Mouse (Mus musculus): ENCODE measurements around the gene Krt24. TPM values are rescaled to one million over a fixed set of nuclear protein-coding genes. Genes with fewer than 3 reads are reported as not detected.

The Krt24 gene
- polyA plus RNA-seq (2015; fragmentation: Nextera tagmentation; extraction: Ambion mirVana), result not detected in 2 replicates

- H3K4me2 ChIP-seq (ENCODE audit: low read depth, low read length), result no peak within 1 kb of the TSS
- no peak within 1 kb of the TSS for H3K27ac ChIP-seq (ENCODE audit: low read length)
- no peak within 1 kb of the TSS for H3K9ac ChIP-seq (ENCODE audit: low read depth, low read length)
- no peaks in the 10 kb centered on the region for H3K9me3 ChIP-seq (ENCODE audit: control insufficient read depth, low read length)
- no peaks in the 10 kb centered on the region for H3K4me1 ChIP-seq (ENCODE audit: control insufficient read depth, insufficient read depth, low read length)
- no peaks in the 10 kb centered on the region for H3K36me3 ChIP-seq (ENCODE audit: control insufficient read depth, insufficient read depth, low read length)
- no peak within 1 kb of the TSS for H3K4me3 ChIP-seq (ENCODE audit: low read length)
- H3K27me3 ChIP-seq (replicated peaks; ENCODE audit: control insufficient read depth, insufficient read depth, low read length), result no peaks in the 10 kb centered on the region
- 43% methylated on average over 11 of the region's 11 CpGs for WGBS
- ATAC-seq, result no peak
Measured at GRCm38 (mm10) chr11:99284833-99285312, at the start of gene Krt24. TSS of gene Krt24 (minus strand) at chr11:99285262.

GRCm38 (mm10) chr11:99333426-99333825 lies 48.4 kb upstream of the Krt24 start:
- H3K4me3 ChIP-seq (ENCODE audit: low read length), result no peak overlapping the region
- H3K9ac ChIP-seq (ENCODE audit: low read depth, low read length), result no peak overlapping the region
- H3K27ac ChIP-seq (ENCODE audit: low read length), result no peak overlapping the region
- ATAC-seq, result no peak
- H3K4me1 ChIP-seq (ENCODE audit: control insufficient read depth, insufficient read depth, low read length), result no peaks in the 10 kb centered on the region
- H3K36me3 ChIP-seq (ENCODE audit: control insufficient read depth, insufficient read depth, low read length), result no peaks in the 10 kb centered on the region
- WGBS, result 48% methylated on average over 13 of the region's 13 CpGs
- no peaks in the 10 kb centered on the region for H3K9me3 ChIP-seq (ENCODE audit: control insufficient read depth, low read length)
- no peak overlapping the region for H3K4me2 ChIP-seq (ENCODE audit: low read depth, low read length)
- no peaks in the 10 kb centered on the region for H3K27me3 ChIP-seq (replicated peaks; ENCODE audit: control insufficient read depth, insufficient read depth, low read length)

- Histone ChIP-seq H3K9me3 (ENCODE audit: control insufficient read depth, low read length) (no peaks in the 10 kb centered on the region), H3K27me3 (replicated peaks; ENCODE audit: control insufficient read depth, insufficient read depth, low read length) (no peaks in the 10 kb centered on the region), H3K9ac (ENCODE audit: low read depth, low read length) (no peak overlapping the region), H3K4me1 (ENCODE audit: control insufficient read depth, insufficient read depth, low read length) (no peaks in the 10 kb centered on the region), H3K27ac (ENCODE audit: low read length) (no peak overlapping the region), H3K4me3 (ENCODE audit: low read length) (no peak overlapping the region), H3K36me3 (ENCODE audit: control insufficient read depth, insufficient read depth, low read length) (no peaks in the 10 kb centered on the region), H3K4me2 (ENCODE audit: low read depth, low read length) (no peak overlapping the region)
- no peak for ATAC-seq
- WGBS, result 53% methylated on average over 2 of the region's 2 CpGs
Measured at GRCm38 (mm10) chr11:99329655-99330054, 44.6 kb upstream of the Krt24 start.

- WGBS, result 90% methylated on average over 11 of the region's 11 CpGs
Measured at GRCm38 (mm10) chr11:99322851-99323250, 37.8 kb upstream of the Krt24 start, which contains the start of gene Krt25. TSS of gene Krt25 (minus strand) at chr11:99322951.

GRCm38 (mm10) chr11:99321094-99321493 lies 36.0 kb upstream of the Krt24 start:
- 89% methylated on average over 14 of the region's 14 CpGs for WGBS
- no peak for ATAC-seq

More at GRCm38 (mm10) chr11:99322851-99323250, 37.8 kb upstream of the Krt24 start, which contains the start of gene Krt25:
- Histone ChIP-seq H3K9me3 (ENCODE audit: control insufficient read depth, low read length) (no peaks in the 10 kb centered on the region), H3K27me3 (replicated peaks; ENCODE audit: control insufficient read depth, insufficient read depth, low read length) (no peaks in the 10 kb centered on the region), H3K4me3 (ENCODE audit: low read length) (no peak within 1 kb of the TSS), H3K36me3 (ENCODE audit: control insufficient read depth, insufficient read depth, low read length) (no peaks in the 10 kb centered on the region), H3K9ac (ENCODE audit: low read depth, low read length) (no peak within 1 kb of the TSS), H3K27ac (ENCODE audit: low read length) (no peak within 1 kb of the TSS), H3K4me2 (ENCODE audit: low read depth, low read length) (no peak within 1 kb of the TSS), H3K4me1 (ENCODE audit: control insufficient read depth, insufficient read depth, low read length) (no peaks in the 10 kb centered on the region)
- ATAC-seq, result no peak

GRCm38 (mm10) chr11:99319127-99319526 lies 34.1 kb upstream of the Krt24 start:
- Histone ChIP-seq H3K27me3 (replicated peaks; ENCODE audit: control insufficient read depth, insufficient read depth, low read length) (no peaks in the 10 kb centered on the region), H3K9ac (ENCODE audit: low read depth, low read length) (no peak overlapping the region), H3K4me3 (ENCODE audit: low read length) (no peak overlapping the region), H3K4me2 (ENCODE audit: low read depth, low read length) (peak overlapping the region; percentile 26; the same call in 1 of the 2 replicates), H3K4me1 (ENCODE audit: control insufficient read depth, insufficient read depth, low read length) (no peaks in the 10 kb centered on the region), H3K36me3 (ENCODE audit: control insufficient read depth, insufficient read depth, low read length) (no peaks in the 10 kb centered on the region), H3K9me3 (ENCODE audit: control insufficient read depth, low read length) (no peaks in the 10 kb centered on the region), H3K27ac (ENCODE audit: low read length) (no peak overlapping the region)
- ATAC-seq, result no peak
- WGBS, result 34% methylated on average over 9 of the region's 9 CpGs

More at GRCm38 (mm10) chr11:99321094-99321493, 36.0 kb upstream of the Krt24 start:
- H3K9me3 ChIP-seq (ENCODE audit: control insufficient read depth, low read length), result no peaks in the 10 kb centered on the region
- H3K27ac ChIP-seq (ENCODE audit: low read length), result no peak overlapping the region
- no peak overlapping the region for H3K4me3 ChIP-seq (ENCODE audit: low read length)
- no peaks in the 10 kb centered on the region for H3K36me3 ChIP-seq (ENCODE audit: control insufficient read depth, insufficient read depth, low read length)
- no peaks in the 10 kb centered on the region for H3K27me3 ChIP-seq (replicated peaks; ENCODE audit: control insufficient read depth, insufficient read depth, low read length)
- H3K4me2 ChIP-seq (ENCODE audit: low read depth, low read length), result no peak overlapping the region
- H3K9ac ChIP-seq (ENCODE audit: low read depth, low read length), result no peak overlapping the region
- H3K4me1 ChIP-seq (ENCODE audit: control insufficient read depth, insufficient read depth, low read length), result no peaks in the 10 kb centered on the region

GRCm38 (mm10) chr11:99316543-99316942 lies 31.5 kb upstream of the Krt24 start:
- H3K9ac ChIP-seq (ENCODE audit: low read depth, low read length), result no peak overlapping the region
- ATAC-seq, result no peak
- no peaks in the 10 kb centered on the region for H3K27me3 ChIP-seq (replicated peaks; ENCODE audit: control insufficient read depth, insufficient read depth, low read length)
- no peak overlapping the region for H3K27ac ChIP-seq (ENCODE audit: low read length)
- H3K36me3 ChIP-seq (ENCODE audit: control insufficient read depth, insufficient read depth, low read length), result no peaks in the 10 kb centered on the region
- WGBS, result 41% methylated on average over 8 of the region's 8 CpGs
- H3K4me2 ChIP-seq (ENCODE audit: low read depth, low read length), result no peak overlapping the region
- H3K4me3 ChIP-seq (ENCODE audit: low read length), result no peak overlapping the region
- no peaks in the 10 kb centered on the region for H3K4me1 ChIP-seq (ENCODE audit: control insufficient read depth, insufficient read depth, low read length)
- no peaks in the 10 kb centered on the region for H3K9me3 ChIP-seq (ENCODE audit: control insufficient read depth, low read length)

- 74% methylated on average over 2 of the region's 2 CpGs for WGBS
Measured at GRCm38 (mm10) chr11:99314594-99314993, 29.5 kb upstream of the Krt24 start.

GRCm38 (mm10) chr11:99310882-99311281 lies 25.8 kb upstream of the Krt24 start:
- no peaks in the 10 kb centered on the region for H3K4me1 ChIP-seq (ENCODE audit: control insufficient read depth, insufficient read depth, low read length)
- WGBS, result 59% methylated on average over 1 of the region's 1 CpGs
- H3K9ac ChIP-seq (ENCODE audit: low read depth, low read length), result no peak overlapping the region
- H3K4me2 ChIP-seq (ENCODE audit: low read depth, low read length), result no peak overlapping the region
- no peaks in the 10 kb centered on the region for H3K9me3 ChIP-seq (ENCODE audit: control insufficient read depth, low read length)
- H3K4me3 ChIP-seq (ENCODE audit: low read length), result no peak overlapping the region
- H3K36me3 ChIP-seq (ENCODE audit: control insufficient read depth, insufficient read depth, low read length), result no peaks in the 10 kb centered on the region
- no peak for ATAC-seq
- H3K27me3 ChIP-seq (replicated peaks; ENCODE audit: control insufficient read depth, insufficient read depth, low read length), result no peaks in the 10 kb centered on the region
- no peak overlapping the region for H3K27ac ChIP-seq (ENCODE audit: low read length)

More at GRCm38 (mm10) chr11:99314594-99314993, 29.5 kb upstream of the Krt24 start:
- Histone ChIP-seq H3K9me3 (ENCODE audit: control insufficient read depth, low read length) (no peaks in the 10 kb centered on the region), H3K4me2 (ENCODE audit: low read depth, low read length) (no peak overlapping the region), H3K4me3 (ENCODE audit: low read length) (no peak overlapping the region), H3K9ac (ENCODE audit: low read depth, low read length) (no peak overlapping the region), H3K4me1 (ENCODE audit: control insufficient read depth, insufficient read depth, low read length) (no peaks in the 10 kb centered on the region), H3K27ac (ENCODE audit: low read length) (no peak overlapping the region), H3K27me3 (replicated peaks; ENCODE audit: control insufficient read depth, insufficient read depth, low read length) (no peaks in the 10 kb centered on the region), H3K36me3 (ENCODE audit: control insufficient read depth, insufficient read depth, low read length) (no peaks in the 10 kb centered on the region)
- no peak for ATAC-seq

- Histone ChIP-seq H3K9ac (ENCODE audit: low read depth, low read length) (no peak overlapping the region), H3K27me3 (replicated peaks; ENCODE audit: control insufficient read depth, insufficient read depth, low read length) (no peaks in the 10 kb centered on the region), H3K4me1 (ENCODE audit: control insufficient read depth, insufficient read depth, low read length) (no peaks in the 10 kb centered on the region), H3K36me3 (ENCODE audit: control insufficient read depth, insufficient read depth, low read length) (no peaks in the 10 kb centered on the region), H3K4me2 (ENCODE audit: low read depth, low read length) (no peak overlapping the region), H3K9me3 (ENCODE audit: control insufficient read depth, low read length) (no peaks in the 10 kb centered on the region), H3K4me3 (ENCODE audit: low read length) (no peak overlapping the region), H3K27ac (ENCODE audit: low read length) (no peak overlapping the region)
- 30% methylated on average over 2 of the region's 2 CpGs for WGBS
- ATAC-seq, result no peak
Measured at GRCm38 (mm10) chr11:99307579-99307978, 22.5 kb upstream of the Krt24 start.

Data from intestine, embryonic 16.5 days (tissue).